Mouse (Mus musculus) small intestine, adult 2 months (tissue): ENCODE data around the gene Prr13.

Experiments
- CTCF ChIP-seq: fragments of 200-500 bp; IDR thresholded peaks from 2 replicates; pipeline ENCODE4 v1.5.1; 2012; ENCODE audit warnings: low read depth, mild to moderate bottlenecking, control low read depth, inconsistent platforms, low read length, moderate library complexity, mixed read lengths; ENCODE audit not compliant: insufficient replicate concordance, insufficient read length; ENCODE audit errors: extremely low read depth
- POLR2A ChIP-seq: fragments of 200-500 bp; IDR thresholded peaks from 2 replicates; pipeline ENCODE4 v1.6.1; 2012; ENCODE audit warnings: low read depth, mild to moderate bottlenecking, control low read depth, inconsistent platforms, low read length, moderate library complexity

- TF ChIP-seq POLR2A (no peak), CTCF (no peak)
Observed at GRCm38 (mm10) chr15:102473246-102473645, 14.4 kb downstream of the Prr13 start.
